Mouse (Mus musculus) urinary bladder, postnatal 4 days (tissue): ENCODE data around the gene Ssbp2.
A peak's percentile ranks its signal among the peaks of the same experiment; 100 is the strongest.

ENCODE experiments used
- DNase-seq, 2 experiments: peaks; one replicate each; pipeline ENCODE4 v3.0.0; 2021 to 2022; ENCODE audit warnings: low spot score in 2 of 2

Gene Ssbp2

DNA sequence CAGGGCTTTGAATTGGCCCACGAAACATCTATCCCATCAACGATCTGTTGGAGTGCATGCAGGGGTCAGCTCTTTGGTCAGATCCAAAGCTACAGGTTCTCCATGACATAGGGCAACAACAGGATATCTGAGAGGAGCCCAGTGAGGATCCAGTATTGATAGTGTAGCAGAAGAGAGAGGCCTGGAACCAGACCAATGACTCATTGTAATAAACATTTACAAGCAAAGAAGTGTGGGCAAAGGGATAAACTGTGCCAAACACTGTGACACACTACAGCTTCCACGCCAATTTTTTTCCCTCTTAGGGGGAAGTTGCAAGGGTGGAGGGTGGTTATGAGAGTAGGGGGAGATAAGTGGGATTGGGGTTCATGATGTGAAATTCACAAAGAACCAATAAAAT, 264.1 kb downstream of the Ssbp2 start:
- DNase-seq, result no peak

DNA sequence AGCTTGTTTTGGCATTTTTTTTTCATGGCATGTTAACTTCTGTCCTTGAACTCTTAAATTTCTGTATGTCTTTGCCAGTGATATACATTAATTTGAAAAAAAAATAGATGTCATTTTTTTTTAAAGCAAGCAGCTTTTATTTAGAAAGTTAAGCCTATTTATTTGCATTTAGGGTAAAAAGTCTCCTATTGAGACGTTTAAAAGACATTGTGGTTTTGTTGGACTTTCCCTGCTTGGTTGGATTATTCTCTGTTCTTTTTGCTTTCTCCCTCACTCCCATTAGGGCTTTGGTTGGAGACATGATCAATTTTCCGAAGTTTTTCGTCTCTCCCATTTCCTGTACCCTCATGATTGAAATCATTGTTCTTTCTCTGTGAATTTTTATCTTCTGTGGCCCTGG, 265.0 kb downstream of the Ssbp2 start:
- DNase-seq, result no peak

DNA sequence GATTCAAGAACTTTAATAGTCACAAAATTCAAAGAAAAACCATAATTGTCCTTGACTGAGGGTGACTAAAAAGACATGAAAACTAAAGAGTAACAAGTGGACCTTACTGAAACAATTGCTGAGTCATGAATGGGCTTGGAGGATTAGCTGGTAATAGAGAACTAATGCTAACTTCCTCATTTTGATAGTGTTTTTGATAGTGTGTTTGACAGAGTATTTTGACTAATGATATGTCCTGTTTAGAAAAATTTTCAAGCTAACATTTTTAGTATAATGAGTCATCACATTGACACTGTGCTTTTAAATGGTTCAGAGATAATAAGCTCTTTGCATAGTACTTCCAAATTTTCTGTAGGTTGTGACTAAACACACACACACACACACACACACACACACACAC, 267.8 kb downstream of the Ssbp2 start:
- no peak for DNase-seq

DNA sequence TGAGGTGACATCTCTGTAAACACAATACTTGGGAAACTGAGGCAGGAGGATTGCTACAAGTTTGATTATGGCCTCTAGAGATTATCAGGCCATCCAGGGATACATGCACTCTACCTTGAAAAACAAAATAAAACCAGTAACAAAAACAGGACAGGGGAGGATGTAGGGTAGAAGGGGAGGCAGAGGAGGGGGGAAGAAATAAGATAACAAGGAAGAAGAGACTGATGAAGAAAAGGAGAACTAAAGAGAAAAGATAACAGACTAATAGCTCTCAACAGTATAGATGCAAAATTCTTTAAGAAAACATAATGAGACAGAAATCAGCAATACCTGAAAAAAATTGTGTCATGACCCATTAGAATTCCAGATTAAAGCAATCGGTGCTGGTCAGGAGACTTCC, 277.1 kb downstream of the Ssbp2 start:
- DNase-seq, result no peak

DNA sequence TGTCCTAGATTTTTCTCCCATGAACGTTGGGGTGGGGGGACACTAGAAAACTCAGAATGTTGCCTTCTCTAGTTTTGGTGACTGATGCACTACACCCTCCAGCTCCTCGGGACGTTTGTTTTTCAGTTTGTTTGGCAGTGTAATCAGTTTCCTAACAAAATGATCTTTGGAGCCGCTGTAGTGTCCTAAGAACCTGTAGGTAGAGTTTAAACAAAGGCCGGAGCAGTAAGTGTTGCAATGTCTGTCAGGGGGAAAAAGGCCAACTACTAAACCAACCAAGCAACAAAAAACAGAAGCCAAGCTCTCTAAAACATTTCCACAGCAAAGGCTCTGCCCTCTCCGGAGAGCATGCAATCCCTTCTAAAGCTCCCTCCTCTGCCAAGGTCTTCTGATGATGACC, 280.8 kb downstream of the Ssbp2 start:
- DNase-seq, result no peak

DNA sequence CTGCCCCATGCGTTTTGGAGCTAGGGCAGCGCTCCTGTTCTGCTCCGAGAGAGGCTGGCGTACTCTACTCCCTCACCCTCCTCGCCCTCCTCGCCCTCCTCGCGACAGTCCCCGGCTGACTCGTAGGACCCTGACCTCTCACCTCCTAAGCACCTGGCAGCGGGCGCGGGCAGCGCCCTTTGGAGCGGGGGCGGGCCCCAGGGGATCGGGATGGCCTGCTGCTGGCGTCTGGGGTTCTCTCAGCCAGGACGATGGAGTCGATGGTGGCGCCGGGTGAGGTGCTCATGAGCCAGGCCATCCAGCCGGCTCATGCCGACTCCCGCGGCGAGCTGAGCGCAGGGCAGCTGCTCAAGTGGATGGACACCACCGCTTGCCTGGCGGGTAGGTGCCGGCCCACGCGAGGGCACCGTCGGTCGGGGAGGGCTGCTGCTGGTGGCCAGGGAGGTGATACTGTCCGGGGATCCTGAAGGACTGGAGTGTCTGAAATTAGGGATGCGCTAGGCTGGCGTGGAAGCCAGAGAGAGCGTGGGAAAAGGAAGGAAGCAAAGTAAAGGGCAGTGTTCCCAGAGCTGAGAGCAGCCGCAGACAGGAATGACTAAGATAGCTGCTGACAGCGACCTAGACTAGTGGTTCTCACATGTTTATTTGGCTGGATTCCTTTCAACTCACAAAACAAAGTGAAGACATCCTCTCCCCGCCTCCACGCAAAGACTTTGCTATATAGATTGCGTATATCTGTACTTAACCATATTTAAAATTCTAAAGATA, 281.4 kb downstream of the Ssbp2 start, which contains the start of gene Acot12:
Gene Acot12, plus strand, starts transcription at position 233 of the 768 bp plus-strand sequence.
- DNase-seq, result peak in 1 of 2 experiments; percentile 22

DNA sequence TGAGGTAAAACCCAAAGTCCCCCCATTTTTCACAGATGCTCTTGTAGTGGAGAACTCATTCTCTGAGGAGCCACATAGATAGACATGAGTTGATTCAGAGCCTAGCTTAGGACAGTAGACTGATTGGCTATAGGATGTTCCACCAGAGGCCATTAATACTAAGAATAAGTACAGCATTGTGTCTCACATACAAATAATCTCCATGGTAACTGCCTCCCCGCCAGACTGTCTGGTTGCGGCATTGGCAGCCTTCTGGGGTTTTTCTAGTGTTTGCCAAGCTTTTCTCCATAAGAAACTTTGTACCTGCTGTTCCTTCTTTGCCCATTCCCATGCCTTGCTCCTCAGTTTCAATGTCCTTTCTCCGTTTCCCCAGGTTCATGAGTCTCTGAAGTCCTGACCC, 283.1 kb downstream of the Ssbp2 start:
- DNase-seq, result no peak

DNA sequence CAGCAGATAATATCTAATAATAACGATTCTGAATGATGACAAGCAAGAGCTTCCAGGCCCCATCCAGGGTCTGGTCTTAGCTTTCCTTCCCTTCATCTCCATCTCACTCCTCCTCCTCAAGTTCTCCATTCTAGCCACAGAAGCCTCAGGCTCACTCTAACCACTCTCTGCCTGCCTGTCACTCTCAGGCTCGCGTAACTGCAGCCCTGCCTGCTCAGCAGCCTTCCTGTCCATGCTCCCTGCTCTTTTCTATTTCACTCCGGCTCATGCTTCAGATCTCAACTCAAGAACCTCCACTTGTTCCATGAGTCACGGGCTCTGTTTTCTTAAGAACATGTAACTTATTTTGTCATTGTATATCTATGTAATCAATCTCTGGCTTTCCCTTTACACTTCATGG, 286.4 kb downstream of the Ssbp2 start:
- DNase-seq, result no peak

- no peak for DNase-seq
Measured at GRCm38 (mm10) chr13:91748401-91748800, 288.3 kb downstream of the Ssbp2 start.

- no peak for DNase-seq
Measured at GRCm38 (mm10) chr13:91749981-91750380, 289.9 kb downstream of the Ssbp2 start.
